Mouse (Mus musculus) hindbrain, postnatal 0 days (tissue): ENCODE data around the gene Sgpp1. TPM values are rescaled to one million over a fixed set of nuclear protein-coding genes. Genes with fewer than 3 reads are reported as not detected.

Experiments
- ATAC-seq: fragments of 200-750 bp; cut with Nextera tagmentation; 2 replicates; pipeline ENCODE4 v1.8.0; 2017; ENCODE audit warnings: mild to moderate bottlenecking, moderate TSS enrichment, moderate library complexity
- DNase-seq: peaks from one replicate; pipeline ENCODE4 v3.0.0-alpha.2; 2015; ENCODE audit warnings: low spot score
- H3K27ac ChIP-seq: fragments of 300-500 bp; sonication (generic); 2 replicates; pipeline ENCODE4 v1.5.1; 2014; ENCODE audit warnings: mild to moderate bottlenecking
- H3K27me3 ChIP-seq: fragments of 300-500 bp; sonication (generic); 2 replicates; pipeline ENCODE4 v1.6.1; 2014; ENCODE audit warnings: low read length, mixed read lengths; ENCODE audit not compliant: insufficient read depth
- H3K36me3 ChIP-seq: fragments of 300-500 bp; sonication (generic); 2 replicates; pipeline ENCODE4 v1.6.1; 2014; ENCODE audit warnings: low read length, mixed read lengths; ENCODE audit not compliant: insufficient read depth
- H3K4me1 ChIP-seq: fragments of 300-500 bp; sonication (generic); 2 replicates; pipeline ENCODE4 v1.6.1; 2014; ENCODE audit warnings: antibody characterized with exemption, low read length, mixed read lengths; ENCODE audit not compliant: insufficient read depth
- H3K4me2 ChIP-seq: fragments of 300-500 bp; sonication (generic); 2 replicates; pipeline ENCODE4 v1.6.1; 2014; ENCODE audit warnings: low read depth, mild to moderate bottlenecking, low read length, moderate library complexity, mixed read lengths
- H3K4me3 ChIP-seq: fragments of 300-500 bp; sonication (generic); 2 replicates; pipeline ENCODE4 v1.5.1; 2014; ENCODE audit warnings: low read length
- H3K9ac ChIP-seq: fragments of 300-500 bp; sonication (generic); replicated peaks from 2 replicates; pipeline ENCODE4 v1.6.1; 2014; ENCODE audit warnings: mild to moderate bottlenecking, low read length, moderate library complexity, mixed read lengths
- H3K9me3 ChIP-seq: fragments of 300-500 bp; sonication (generic); 2 replicates; pipeline ENCODE4 v1.6.1; 2016; ENCODE audit warnings: low read length, mixed read lengths
- CTCF ChIP-seq: IDR thresholded peaks from 2 replicates; pipeline ENCODE4 v1.5.1; 2016; ENCODE audit warnings: antibody characterized with exemption, control low read depth, low read depth
- WGBS: fragments of 180-500 bp; shearing (Covaris S2); extraction: QIAGEN DNeasy Blood & Tissue Kit; methylation state at CpG from one replicate; pipeline ENCODE4 v1.1.7; 2014; 5-methylcytosine and 5-hydroxymethylcytosine counted together
- polyA plus RNA-seq: library from polyadenylated mRNA; unstranded; fragments of >200 nt; fragmentation: Nextera tagmentation; extraction: Ambion mirVana; gene quantifications from 2 replicates; pipeline ENCODE4 v1.2.1, GENCODE M21; 2015
- total RNA-seq: library from RNA; depleted of rRNA; stranded (reverse); fragments of >200 nt; gene quantifications from 2 replicates; pipeline ENCODE4 v1.2.3, GENCODE M21; 2014

Sgpp1 gene
- total and polyA plus RNA-seq, 2 experiments from 2014 or later, result 15.7 to 38.5 TPM

- WGBS, result 85% methylated on average over 4 of the region's 4 CpGs
- Histone ChIP-seq H3K4me3 (no peak overlapping the region), H3K27ac (no peak overlapping the region), H3K27me3 (no peaks in the 10 kb centered on the region), H3K9me3 (no peaks in the 10 kb centered on the region), H3K4me1 (no peaks in the 10 kb centered on the region), H3K4me2 (no peak overlapping the region), H3K36me3 (no peaks in the 10 kb centered on the region), H3K9ac (no peak overlapping the region)
- no peak for DNase-seq
- ATAC-seq, result no peak
- no peak for TF ChIP-seq CTCF
Observed at GRCm38 (mm10) chr12:75681101-75681500, 54.4 kb downstream of the Sgpp1 start.

GRCm38 (mm10) chr12:75678393-75678792 is 57.1 kb downstream of the Sgpp1 start:
- DNase-seq (no peak), ATAC-seq (no peak)
- Histone ChIP-seq H3K9ac (no peak overlapping the region), H3K4me1 (no peaks in the 10 kb centered on the region), H3K9me3 (no peaks in the 10 kb centered on the region), H3K27me3 (no peaks in the 10 kb centered on the region), H3K36me3 (no peaks in the 10 kb centered on the region), H3K4me3 (no peak overlapping the region), H3K4me2 (no peak overlapping the region), H3K27ac (no peak overlapping the region)
- 96% methylated on average over 4 of the region's 4 CpGs for WGBS
- no peak for TF ChIP-seq CTCF

- Histone ChIP-seq H3K36me3 (no peaks in the 10 kb centered on the region), H3K4me2 (no peak overlapping the region), H3K27me3 (no peaks in the 10 kb centered on the region), H3K9me3 (no peaks in the 10 kb centered on the region), H3K4me1 (peaks cover 6% of the 10 kb centered on the region; the same call in 1 of the 2 replicates), H3K27ac (no peak overlapping the region), H3K9ac (no peak overlapping the region), H3K4me3 (no peak overlapping the region)
- ATAC-seq, result no peak
- no peak for DNase-seq
- WGBS, result 97% methylated on average over 4 of the region's 4 CpGs
- TF ChIP-seq CTCF, result no peak
Observed at GRCm38 (mm10) chr12:75672630-75673029, 62.9 kb downstream of the Sgpp1 start.

- 90% methylated on average over 3 of the region's 3 CpGs for WGBS
- no peaks in the 10 kb centered on the region for H3K27me3 ChIP-seq
- ATAC-seq (no peak), DNase-seq (no peak)
- no peak overlapping the region for H3K27ac ChIP-seq
- no peaks in the 10 kb centered on the region for H3K9me3 ChIP-seq
- H3K36me3 ChIP-seq, result no peaks in the 10 kb centered on the region
- no peak for TF ChIP-seq CTCF
- H3K9ac ChIP-seq, result no peak overlapping the region
- peaks cover 6% of the 10 kb centered on the region; the same call in 1 of the 2 replicates for H3K4me1 ChIP-seq
- H3K4me2 ChIP-seq, result no peak overlapping the region
- H3K4me3 ChIP-seq, result no peak overlapping the region
Observed at GRCm38 (mm10) chr12:75671759-75672315, 63.7 kb downstream of the Sgpp1 start.

GRCm38 (mm10) chr12:75670611-75671010 is 64.9 kb downstream of the Sgpp1 start:
- TF ChIP-seq CTCF, result no peak
- ATAC-seq (no peak), DNase-seq (no peak)
- Histone ChIP-seq H3K27ac (0 out of 2 replicates have a peak overlapping the region, but pooled peaks have one; percentile 77), H3K9me3 (no peaks in the 10 kb centered on the region), H3K4me2 (peak overlapping the region; percentile 58), H3K9ac (peak overlapping the region; percentile 40; the same call in 1 of the 2 replicates), H3K4me1 (peaks cover 6% of the 10 kb centered on the region; the same call in 1 of the 2 replicates), H3K4me3 (peak overlapping the region; percentile 53; the same call in 1 of the 2 replicates), H3K36me3 (no peaks in the 10 kb centered on the region), H3K27me3 (no peaks in the 10 kb centered on the region)
- 88% methylated on average over 6 of the region's 6 CpGs for WGBS

GRCm38 (mm10) chr12:75669258-75670106 is 66.0 kb downstream of the Sgpp1 start, which contains the start of gene Wdr89:
TSS of gene Wdr89 (minus strand) at chr12:75669537.
- Histone ChIP-seq H3K27me3 (no peaks in the 10 kb centered on the region), H3K36me3 (no peaks in the 10 kb centered on the region), H3K4me3 (peak within 1 kb of the TSS; percentile 53), H3K9me3 (no peaks in the 10 kb centered on the region), H3K4me2 (peak within 1 kb of the TSS; percentile 75), H3K27ac (peak within 1 kb of the TSS; percentile 77), H3K4me1 (peaks cover 6% of the 10 kb centered on the region; the same call in 1 of the 2 replicates), H3K9ac (peak within 1 kb of the TSS; percentile 50)
- 1% methylated on average over 55 of the region's 55 CpGs for WGBS
- peak; percentile 100 for DNase-seq
- peak; percentile 99 for ATAC-seq
- TF ChIP-seq CTCF, result peak; percentile 54
